Mouse (Mus musculus) colon, adult 2 months (tissue): ENCODE measurements around the gene Fgfbp1. TPM values are rescaled to one million over a fixed set of nuclear protein-coding genes. Genes with fewer than 3 reads are reported as not detected.

Experiments used
- polyA plus RNA-seq: library from polyadenylated mRNA; depleted of rRNA; stranded (reverse); fragments of >200 nt; gene quantifications from 2 replicates; pipeline ENCODE4 v1.2.3, GENCODE M21; 2012; rRNA removed

Fgfbp1 gene
- 36.3 and 43.2 TPM in 2 replicates for polyA plus RNA-seq

GRCm38 (mm10) chr5:43981620-43982019 is at the start of gene Fgfbp1:
Fgfbp1 (minus strand) TSS chr5:43981779.

Other genes starting within 250 kb of the Fgfbp1 start
- 0.47 and 0.82 TPM in 2 replicates for gene Bst1, start 162.9 kb downstream of the Fgfbp1 start, polyA plus RNA-seq
- 13.2 and 14.9 TPM in 2 replicates for gene Fbxl5, start 160.1 kb downstream of the Fgfbp1 start, polyA plus RNA-seq
- 43.6 and 71.8 TPM in 2 replicates for gene Cd38, start 113.2 kb downstream of the Fgfbp1 start, polyA plus RNA-seq
- gene Gm7879, start 68.6 kb downstream of the Fgfbp1 start, polyA plus RNA-seq: 0.42 and 0.49 TPM in 2 replicates
- 30.5 and 31.2 TPM in 2 replicates for gene Prom1, start 120.3 kb upstream of the Fgfbp1 start, polyA plus RNA-seq
- gene Tapt1, start 244.8 kb upstream of the Fgfbp1 start, polyA plus RNA-seq: 13.1 and 19.3 TPM in 2 replicates